Mouse (Mus musculus) ES-E14 (cell line): ENCODE data around the gene Adamts20.

Experiments used
- MAFK ChIP-seq: IDR thresholded peaks from 2 replicates; pipeline ENCODE4 v1.6.1; 2014; ENCODE audit warnings: mild to moderate bottlenecking, low read depth, low read length, inconsistent platforms; ENCODE audit not compliant: insufficient read depth
- ZC3H11A ChIP-seq: IDR thresholded peaks from 2 replicates; pipeline ENCODE4 v1.6.1; 2012; ENCODE audit warnings: low read depth, mild to moderate bottlenecking, inconsistent platforms, low read length, borderline replicate concordance

GRCm38 (mm10) chr15:94477287-94477686 lies 12.1 kb upstream of the Adamts20 start:
- TF ChIP-seq ZC3H11A (no peak), MAFK (no peak)
